In genomic region chr15:81408199-81408598, GRCm38 (mm10) we compare ENCODE assay signal across 27 mouse cellular contexts. TPM values are rescaled to one million over a fixed set of nuclear protein-coding genes. Genes with fewer than 3 reads are reported as not detected.
"Had no signal": no experiment of that assay in that cellular context is flagged by ENCODE, and none has a peak within 500 bp of the region (broad histone marks: within the 10 kb centered on the region; RNA-seq: fewer than 3 reads in every experiment).

Dnajb7 (minus strand) TSS chr15:81408299.

- H3K27ac ChIP-seq: embryonic facial prominence, embryonic 10.5 days; embryonic facial prominence, embryonic 12.5 days; embryonic facial prominence, embryonic 13.5 days; embryonic facial prominence, embryonic 15.5 days; forebrain, embryonic 10.5 days; forebrain, embryonic 12.5 days; forebrain, embryonic 13.5 days; forebrain, embryonic 15.5 days; gastrocnemius, adult 2 months; heart, adult 2 months had no signal

- H3K36me3 ChIP-seq: embryonic facial prominence, embryonic 12.5 days; embryonic facial prominence, embryonic 13.5 days; embryonic facial prominence, embryonic 15.5 days; forebrain, embryonic 12.5 days; forebrain, embryonic 15.5 days had no signal

- H3K27me3 ChIP-seq: embryonic facial prominence, embryonic 12.5 days; embryonic facial prominence, embryonic 13.5 days; embryonic facial prominence, embryonic 15.5 days; forebrain, embryonic 12.5 days; forebrain, embryonic 13.5 days; forebrain, embryonic 15.5 days had no signal

- DNase-seq: cerebellum, adult 8-10 months; cerebellum, adult 9-10 months; cerebellum, adult 9-11 months; cerebellum, postnatal 10 days; cerebellum, postnatal 14 days; cerebellum, postnatal 25 days; cerebellum, postnatal 36 days; embryo, embryonic 11 days; forebrain, postnatal 0 days; gastrocnemius, adult 2 months; gastrocnemius, postnatal 10 days; gastrocnemius, postnatal 14 days; gastrocnemius, postnatal 25 days; gastrocnemius, postnatal 36 days; heart, adult 11 months; heart, adult 18-20 months; heart, adult 2 months had no signal

- H3K4me1 ChIP-seq: embryonic facial prominence, embryonic 10.5 days; embryonic facial prominence, embryonic 12.5 days; embryonic facial prominence, embryonic 13.5 days; embryonic facial prominence, embryonic 15.5 days; forebrain, embryonic 10.5 days; forebrain, embryonic 12.5 days; forebrain, embryonic 13.5 days; forebrain, embryonic 15.5 days had no signal

- H3K4me3 ChIP-seq: embryonic facial prominence, embryonic 10.5 days; embryonic facial prominence, embryonic 12.5 days; embryonic facial prominence, embryonic 13.5 days; embryonic facial prominence, embryonic 15.5 days; erythroblast, embryonic 14.5 days; forebrain, embryonic 10.5 days; forebrain, embryonic 12.5 days; forebrain, embryonic 13.5 days; forebrain, embryonic 15.5 days; gastrocnemius, adult 2 months; heart, adult 2 months had no signal

RNA-seq across cellular contexts. Expression of gene Dnajb7, which starts in this region (rescaled TPM):
- polyA plus RNA-seq: cortical plate, adult 2 months; heart, adult 2 months had no signal
